Mouse (Mus musculus) activated CD4-positive, CD25-positive, alpha-beta regulatory T cell (primary cell): ENCODE data around the gene Naa40. TPM values are rescaled to one million over a fixed set of nuclear protein-coding genes. Genes with fewer than 3 reads are reported as not detected.

ENCODE experiments used
- polyA plus RNA-seq, 2 experiments: library from polyadenylated mRNA; unstranded; fragments of 100-300 nt; shearing (Covaris generic); gene quantifications; one replicate each; pipeline ENCODE4 v1.2.1; 2017

The Naa40 gene
- polyA plus RNA-seq: 10 to 100 TPM; 44.3 to 56.1 TPM

GRCm38 (mm10) chr19:7240782-7241690 lies at the start of gene Naa40:
Gene Naa40, minus strand, starts transcription at chr19:7241183.

GRCm38 (mm10) chr19:7267091-7267741 lies 26.2 kb upstream of the Naa40 start, which contains the start of gene Rcor2:
Gene Rcor2, plus strand, starts transcription at chr19:7267325.

GRCm38 (mm10) chr19:7217162-7217925 lies 23.6 kb downstream of the Naa40 start, which contains the start of gene Cox8a:
Gene Cox8a, minus strand, starts transcription at chr19:7217616.

GRCm38 (mm10) chr19:7205753-7206736 lies 34.9 kb downstream of the Naa40 start, which contains the start of gene Otub1:
Gene Otub1, minus strand, starts transcription at chr19:7206316.

Other genes with a start within 250 kb of the Naa40 start
- 10 to 100 TPM; 39.0 to 42.5 TPM for gene Dnajc4, start 248.6 kb downstream of the Naa40 start, polyA plus RNA-seq
- 10 to 100 TPM; 22.2 to 30.1 TPM for gene Nudt22, start 245.1 kb downstream of the Naa40 start, polyA plus RNA-seq
- 1 to 10 TPM; 5.4 to 5.7 TPM for gene Trpt1, start 245.1 kb downstream of the Naa40 start, polyA plus RNA-seq
- gene Fermt3, start 221.7 kb downstream of the Naa40 start, polyA plus RNA-seq: 100 to 1,000 TPM; 317 to 350 TPM
- 100 to 1,000 TPM; 136 to 151 TPM for gene Stip1, start 201.2 kb downstream of the Naa40 start, polyA plus RNA-seq
- gene Macrod1, start 184.4 kb downstream of the Naa40 start, polyA plus RNA-seq: 10 to 100 TPM in 1 of 2 experiments, 1 to 10 TPM in 1; 9.7 to 21.0 TPM
- not detected for gene Flrt1, start 135.5 kb downstream of the Naa40 start, polyA plus RNA-seq
- gene Otub1, start 34.9 kb downstream of the Naa40 start, polyA plus RNA-seq: 10 to 100 TPM; 71.3 to 73.8 TPM
- gene Cox8a, start 23.6 kb downstream of the Naa40 start, polyA plus RNA-seq: 100 to 1,000 TPM; 523 to 580 TPM
- under 1 TPM; 0.39 to 0.61 TPM for gene Rcor2, start 26.1 kb upstream of the Naa40 start, polyA plus RNA-seq
- 100 to 1,000 TPM; 157 to 178 TPM for gene Mark2, start 100.7 kb upstream of the Naa40 start, polyA plus RNA-seq
- gene Spindoc, start 141.8 kb upstream of the Naa40 start, polyA plus RNA-seq: 10 to 100 TPM; 22.4 to 29.0 TPM
- gene 2700081O15Rik, start 176.4 kb upstream of the Naa40 start, polyA plus RNA-seq: 1 to 10 TPM in 1 of 2 experiments, under 1 TPM in 1; 0.14 to 1.8 TPM
- gene Rtn3, start 242.1 kb upstream of the Naa40 start, polyA plus RNA-seq: 100 to 1,000 TPM; 108 to 122 TPM